Mouse (Mus musculus) cortical plate, adult 2 months (tissue): ENCODE data around the gene Tbc1d2.

Experiments used
- CTCF ChIP-seq: fragments of 200-500 bp; IDR thresholded peaks from 2 replicates; pipeline ENCODE4 v1.5.1; 2011; ENCODE audit warnings: mild to moderate bottlenecking, control low read depth, low read length; ENCODE audit not compliant: insufficient read depth; ENCODE audit errors: extremely low read depth
- POLR2A ChIP-seq: fragments of 200-500 bp; IDR thresholded peaks from 2 replicates; pipeline ENCODE4 v1.6.1; 2011; ENCODE audit warnings: mild to moderate bottlenecking, low read length, control low read depth; ENCODE audit not compliant: insufficient read depth; ENCODE audit errors: extremely low read depth

DNA sequence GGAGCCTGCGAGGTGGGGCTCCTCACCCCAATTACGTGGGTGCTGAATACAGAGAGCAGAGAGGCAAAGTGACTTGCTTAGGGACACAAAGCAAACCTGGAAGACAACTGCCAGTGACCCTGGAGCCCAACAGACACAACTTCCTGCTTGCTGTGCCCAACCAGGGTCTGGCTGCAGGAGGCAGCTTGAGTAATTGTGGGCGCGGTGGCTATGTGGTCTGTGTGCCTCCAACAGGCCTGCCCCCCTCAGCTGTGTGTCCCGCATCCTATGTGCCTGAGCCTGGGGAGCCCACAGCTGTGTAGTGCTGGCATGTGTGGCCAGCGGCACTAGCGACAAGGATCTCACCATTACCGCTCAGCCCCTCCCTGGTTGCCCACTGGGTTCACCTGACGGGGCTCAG, 35.4 kb downstream of the Tbc1d2 start:
- TF ChIP-seq POLR2A (no peak), CTCF (no peak)
